Mouse (Mus musculus) embryonic facial prominence, embryonic 10.5 days (tissue): Measurements from ENCODE around the gene Taf1d. TPM values are rescaled to one million over a fixed set of nuclear protein-coding genes. Genes with fewer than 3 reads are reported as not detected.
"Not testable (repeated sequence)": the region's sequence is repeated elsewhere in the genome, so short reads cannot be mapped to it uniquely, and the experiment has no call there.

Experiments
- DNase-seq: peaks from one replicate; pipeline ENCODE4 v3.0.0-alpha.2; 2017; ENCODE audit warnings: low spot score
- H3K27ac ChIP-seq: fragments of 300-500 bp; sonication (generic); replicated peaks from 2 replicates; pipeline ENCODE4 v1.5.1; 2016; ENCODE audit warnings: mild to moderate bottlenecking
- H3K27me3 ChIP-seq: fragments of 300-500 bp; sonication (generic); replicated peaks from 2 replicates; pipeline ENCODE4 v1.6.1; 2016; ENCODE audit warnings: low read depth, mild to moderate bottlenecking; ENCODE audit not compliant: poor library complexity, severe bottlenecking
- H3K36me3 ChIP-seq: fragments of 300-500 bp; sonication (generic); replicated peaks from 2 replicates; pipeline ENCODE4 v1.6.1; 2016; ENCODE audit warnings: mild to moderate bottlenecking, moderate library complexity
- H3K4me1 ChIP-seq: fragments of 300-500 bp; sonication (generic); 2 replicates; pipeline ENCODE4 v1.6.1; 2016
- H3K4me3 ChIP-seq: fragments of 300-500 bp; sonication (generic); 2 replicates; pipeline ENCODE4 v1.5.1; 2016; ENCODE audit warnings: mild to moderate bottlenecking, moderate library complexity
- H3K9me3 ChIP-seq: fragments of 300-500 bp; sonication (generic); 2 replicates; pipeline ENCODE4 v1.6.1; 2016; ENCODE audit warnings: mild to moderate bottlenecking
- WGBS: fragments of 180-500 bp; shearing (Covaris S2); methylation state at CpG from one replicate; pipeline ENCODE4 v1.1.7; 2016; 5-methylcytosine and 5-hydroxymethylcytosine counted together
- polyA plus RNA-seq: library from polyadenylated mRNA; unstranded; fragments of >200 nt; fragmentation: Nextera tagmentation; extraction: Ambion mirVana; gene quantifications from 2 replicates; pipeline ENCODE4 v1.2.1, GENCODE M21; 2016

Taf1d gene
- polyA plus RNA-seq, 1 experiment from 2014 or later = 101 TPM

- Histone ChIP-seq H3K9me3 (no peaks in the 10 kb centered on the region), H3K4me1 (peaks cover 23% of the 10 kb centered on the region), H3K36me3 (peaks cover 99% of the 10 kb centered on the region), H3K27me3 (no peaks in the 10 kb centered on the region), H3K4me3 (no peak overlapping the region), H3K27ac (no peak overlapping the region)
- WGBS = 92% methylated on average over 2 of the region's 2 CpGs
- no peak for DNase-seq
Measured at GRCm38 (mm10) chr9:15312054-15312735, 6.2 kb downstream of the Taf1d start.

- H3K36me3 ChIP-seq = peaks cover 99% of the 10 kb centered on the region
- 95% methylated on average over 5 of the region's 5 CpGs for WGBS
- H3K4me1 ChIP-seq = peaks cover 9% of the 10 kb centered on the region
Measured at GRCm38 (mm10) chr9:15313633-15314032, 7.6 kb downstream of the Taf1d start.

DNA sequence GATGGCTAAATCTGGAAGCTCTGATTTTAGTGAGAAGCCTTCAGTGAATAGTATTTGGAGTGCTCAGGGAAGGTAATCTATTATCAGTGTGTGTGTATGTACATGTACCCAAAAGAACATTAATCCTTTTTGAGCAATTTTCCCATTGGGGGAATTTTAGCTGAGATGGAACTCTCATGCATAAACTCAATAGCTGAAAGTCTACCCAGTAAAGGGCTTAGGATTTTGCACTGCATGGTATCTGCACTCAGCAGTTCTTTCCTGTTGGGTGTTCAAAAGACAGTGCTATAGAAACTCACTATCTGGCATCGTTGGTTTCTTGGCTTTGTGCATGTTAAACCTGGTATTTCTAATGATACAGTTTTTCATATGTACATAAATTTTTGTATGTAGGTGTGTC is 8.6 kb downstream of the Taf1d start:
- no peaks in the 10 kb centered on the region for H3K9me3 ChIP-seq
- WGBS = 94% methylated on average over 1 of the region's 1 CpGs
- H3K27me3 ChIP-seq = no peaks in the 10 kb centered on the region
- H3K27ac ChIP-seq = no peak overlapping the region
- no peak for DNase-seq
- H3K4me3 ChIP-seq = no peak overlapping the region
- H3K36me3 ChIP-seq = peaks cover 98% of the 10 kb centered on the region
- no peaks in the 10 kb centered on the region for H3K4me1 ChIP-seq

More at GRCm38 (mm10) chr9:15313633-15314032, 7.6 kb downstream of the Taf1d start:
- DNase-seq = no peak
- Histone ChIP-seq H3K27me3 (no peaks in the 10 kb centered on the region), H3K4me3 (no peak overlapping the region), H3K27ac (no peak overlapping the region), H3K9me3 (no peaks in the 10 kb centered on the region)

- H3K9me3 ChIP-seq, H3K4me3 ChIP-seq: not testable (repeated sequence)
- peaks cover 98% of the 10 kb centered on the region for H3K36me3 ChIP-seq
Measured at GRCm38 (mm10) chr9:15316296-15316695, 10.3 kb downstream of the Taf1d start.

GRCm38 (mm10) chr9:15317223-15318169 is 11.5 kb downstream of the Taf1d start:
- H3K4me1 ChIP-seq = no peaks in the 10 kb centered on the region
- H3K27me3 ChIP-seq = no peaks in the 10 kb centered on the region
- no peaks in the 10 kb centered on the region for H3K9me3 ChIP-seq
- H3K36me3 ChIP-seq = peaks cover 98% of the 10 kb centered on the region
- no peak overlapping the region for H3K27ac ChIP-seq
- 60% methylated on average over 5 of the region's 5 CpGs for WGBS
- DNase-seq = no peak
- H3K4me3 ChIP-seq = no peak overlapping the region

More at GRCm38 (mm10) chr9:15316296-15316695, 10.3 kb downstream of the Taf1d start:
- H3K4me1 ChIP-seq, H3K27ac ChIP-seq, DNase-seq, H3K27me3 ChIP-seq: not testable (repeated sequence)
- 100% methylated on average over 2 of the region's 2 CpGs for WGBS

DNA sequence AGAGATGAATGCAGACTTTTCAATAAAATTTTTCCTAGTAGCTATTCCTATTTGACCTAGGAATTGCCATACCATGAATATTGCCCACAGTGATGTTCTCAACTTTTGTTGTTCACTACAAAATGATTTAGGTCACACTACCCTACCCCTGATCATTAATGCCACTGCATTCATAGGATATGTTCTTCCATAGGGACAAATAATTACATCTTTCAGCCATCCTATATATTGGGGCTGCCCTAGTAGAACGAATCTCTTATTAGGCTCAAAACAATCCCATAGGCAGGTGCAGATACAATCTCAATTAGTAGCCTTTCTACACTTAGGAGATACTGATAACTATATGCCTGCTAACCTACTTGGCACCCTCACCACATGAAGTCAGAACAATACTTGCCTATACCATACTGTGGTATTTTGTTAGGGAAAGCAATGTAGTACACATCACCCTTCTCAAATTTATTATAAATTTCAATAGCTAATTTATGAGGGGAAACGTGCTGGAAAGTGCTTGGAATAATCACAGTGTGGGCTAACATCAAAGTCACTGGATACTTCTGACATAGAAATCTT is 12.2 kb downstream of the Taf1d start:
- no peaks in the 10 kb centered on the region for H3K9me3 ChIP-seq
- no peaks in the 10 kb centered on the region for H3K27me3 ChIP-seq
- peaks cover 98% of the 10 kb centered on the region for H3K36me3 ChIP-seq
- WGBS = 86% methylated on average over 2 of the region's 2 CpGs
- no peak overlapping the region for H3K4me3 ChIP-seq
- no peaks in the 10 kb centered on the region for H3K4me1 ChIP-seq
- DNase-seq = no peak
- H3K27ac ChIP-seq = no peak overlapping the region

DNA sequence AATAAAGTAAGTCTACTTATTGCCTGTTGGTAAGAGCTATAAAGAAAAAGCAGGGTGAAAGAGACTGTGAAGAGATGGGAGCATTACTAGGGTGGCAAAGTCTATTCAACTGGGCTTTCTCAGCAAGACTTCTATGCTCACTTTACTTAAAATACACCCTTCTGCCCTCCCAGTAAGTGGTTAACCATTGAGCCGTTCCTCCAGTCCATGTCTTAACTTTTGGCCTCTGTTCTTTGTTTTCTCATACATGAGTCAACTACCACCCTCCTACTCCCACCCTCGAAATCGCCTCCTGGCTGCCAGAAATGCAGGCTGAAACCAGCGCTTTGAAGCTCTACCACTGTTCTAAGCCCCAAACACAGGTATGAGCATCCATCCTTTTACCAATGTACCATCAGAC is 31.8 kb downstream of the Taf1d start:
- Histone ChIP-seq H3K27ac (no peak overlapping the region), H3K4me3 (no peak overlapping the region), H3K27me3 (no peaks in the 10 kb centered on the region), H3K36me3 (peaks cover 96% of the 10 kb centered on the region), H3K4me1 (no peaks in the 10 kb centered on the region), H3K9me3 (no peaks in the 10 kb centered on the region)
- 92% methylated on average over 4 of the region's 4 CpGs for WGBS
- no peak for DNase-seq

- WGBS = 62% methylated on average over 2 of the region's 2 CpGs
- Histone ChIP-seq H3K27me3 (no peaks in the 10 kb centered on the region), H3K4me3 (no peak overlapping the region), H3K27ac (no peak overlapping the region), H3K36me3 (peaks cover 87% of the 10 kb centered on the region), H3K4me1 (no peaks in the 10 kb centered on the region), H3K9me3 (no peaks in the 10 kb centered on the region)
- DNase-seq = no peak
Measured at GRCm38 (mm10) chr9:15349925-15350324, 43.9 kb downstream of the Taf1d start.

DNA sequence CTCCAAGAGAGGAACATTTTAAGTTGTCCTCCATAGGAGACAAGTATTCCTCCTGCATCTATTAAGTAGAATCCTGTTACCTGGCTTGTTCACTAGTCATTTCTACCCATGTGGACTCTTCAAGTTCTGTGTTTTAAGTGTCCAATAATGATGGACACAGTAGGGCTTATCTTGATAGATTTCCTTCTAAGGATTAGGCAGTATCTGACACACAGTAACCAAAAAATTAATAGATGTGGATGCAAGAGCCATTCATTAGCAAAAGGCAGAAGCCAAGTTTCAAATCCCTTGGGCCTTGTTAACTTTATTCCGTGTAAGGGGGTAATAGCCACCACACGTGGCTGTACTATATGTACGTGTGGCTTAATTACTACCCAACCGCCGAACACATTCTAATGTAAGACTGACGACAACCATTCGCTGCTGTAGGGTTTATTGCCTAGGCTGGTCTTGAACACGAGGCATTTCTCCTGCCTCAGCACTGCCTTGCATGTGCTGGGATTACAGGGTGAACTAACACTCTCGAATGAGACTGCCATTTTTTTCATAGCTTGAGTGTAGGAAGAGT is 51.0 kb downstream of the Taf1d start:
- Histone ChIP-seq H3K9me3 (no peaks in the 10 kb centered on the region), H3K36me3 (peaks cover 21% of the 10 kb centered on the region), H3K27ac (peak overlapping the region; percentile 94), H3K4me3 (peak overlapping the region; percentile 84), H3K27me3 (no peaks in the 10 kb centered on the region), H3K4me1 (peaks cover 11% of the 10 kb centered on the region)
- 1% methylated on average over 9 of the region's 9 CpGs for whole genome bisulfite sequencing
- no peak for DNase-seq

DNA sequence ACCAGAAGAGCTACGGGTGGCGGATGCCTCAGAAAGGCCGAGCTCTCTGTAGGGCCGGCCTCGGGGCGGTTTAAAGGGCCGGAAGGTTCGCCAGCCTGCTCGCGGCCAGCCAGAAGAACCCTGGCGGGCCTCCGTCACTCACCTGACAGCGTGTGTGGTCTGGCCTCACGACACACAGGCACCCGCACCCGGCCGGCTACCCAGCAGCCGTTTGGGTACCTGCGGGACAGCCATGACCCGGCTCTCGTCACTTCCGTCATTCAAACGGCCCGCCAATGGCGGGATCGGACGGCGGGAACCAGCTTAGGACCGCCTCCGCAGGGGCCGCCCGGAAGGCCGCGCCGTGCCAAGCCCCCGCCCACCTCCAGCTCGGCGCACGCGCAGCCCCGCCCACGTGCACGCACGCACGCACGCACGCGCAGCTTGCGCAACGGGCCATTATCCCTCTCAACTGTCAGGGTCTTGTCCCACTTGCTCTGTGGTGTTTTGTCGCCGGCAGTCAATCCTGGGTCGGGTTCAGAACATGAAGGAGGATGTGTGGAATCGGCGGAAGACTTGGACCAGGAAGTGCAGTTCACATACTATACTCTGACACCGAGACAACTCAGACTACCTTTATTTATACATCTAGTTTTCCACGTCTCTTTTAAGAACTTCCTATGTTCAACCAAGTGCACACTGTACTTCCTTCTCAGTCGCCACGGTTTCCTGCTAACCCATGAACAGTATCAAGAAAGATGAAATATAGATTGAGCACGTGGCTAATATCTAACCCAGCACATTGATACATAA is 51.7 kb downstream of the Taf1d start, which contains the start of gene Cep295:
Gene Cep295, minus strand, starts transcription at position 305 of the 792 bp plus-strand sequence.
- no peaks in the 10 kb centered on the region for H3K27me3 ChIP-seq
- peak within 1 kb of the TSS; percentile 84 for H3K4me3 ChIP-seq
- DNase-seq = peak; percentile 98
- H3K9me3 ChIP-seq = no peaks in the 10 kb centered on the region
- peaks cover 11% of the 10 kb centered on the region for H3K4me1 ChIP-seq
- H3K27ac ChIP-seq = peak within 1 kb of the TSS; percentile 94
- H3K36me3 ChIP-seq = peaks cover 15% of the 10 kb centered on the region
- 3% methylated on average over 60 of the region's 60 CpGs for WGBS

GRCm38 (mm10) chr9:15364843-15365242 is 58.8 kb downstream of the Taf1d start:
- Histone ChIP-seq H3K36me3 (no peaks in the 10 kb centered on the region), H3K4me3 (no peak overlapping the region), H3K9me3 (no peaks in the 10 kb centered on the region), H3K27ac (no peak overlapping the region), H3K4me1 (no peaks in the 10 kb centered on the region), H3K27me3 (no peaks in the 10 kb centered on the region)
- DNase-seq = no peak
- WGBS = 86% methylated on average over 1 of the region's 1 CpGs

DNA sequence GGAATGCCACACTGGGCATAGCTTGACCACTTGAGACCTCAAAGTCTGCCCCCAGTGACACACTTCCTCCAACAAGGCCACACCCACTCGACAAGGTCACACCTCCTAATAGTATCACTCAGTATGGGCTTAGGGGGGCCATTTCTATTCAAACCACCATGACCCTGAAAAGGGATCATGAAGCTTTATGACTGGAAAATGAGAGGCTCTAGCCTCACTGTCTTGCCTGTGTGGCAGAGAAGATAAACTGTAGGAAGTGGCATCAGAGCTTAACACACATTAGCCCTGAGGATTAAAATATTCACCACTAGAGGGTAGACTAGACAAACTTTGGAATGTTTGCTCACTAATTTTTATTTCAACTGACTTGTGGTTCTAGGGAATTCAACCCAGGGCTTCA is 59.8 kb downstream of the Taf1d start:
- WGBS = 87% methylated on average over 1 of the region's 1 CpGs
- Histone ChIP-seq H3K36me3 (no peaks in the 10 kb centered on the region), H3K9me3 (no peaks in the 10 kb centered on the region), H3K4me3 (no peak overlapping the region), H3K27me3 (no peaks in the 10 kb centered on the region), H3K4me1 (no peaks in the 10 kb centered on the region), H3K27ac (no peak overlapping the region)
- DNase-seq = no peak
